Mouse (Mus musculus) adrenal gland, adult 2 months (tissue): ENCODE results near the gene Pappa. TPM values are rescaled to one million over a fixed set of nuclear protein-coding genes. Genes with fewer than 3 reads are reported as not detected.

Experiments
- DNase-seq: peaks from one replicate; pipeline ENCODE4 v3.0.0; 2021
- polyA plus RNA-seq: library from polyadenylated mRNA; depleted of rRNA; stranded (reverse); fragments of >200 nt; gene quantifications from 2 replicates; pipeline ENCODE4 v1.2.3, GENCODE M21; 2012
- total RNA-seq, 2 experiments: library from RNA; stranded (reverse); gene quantifications; 2 replicates each; pipeline ENCODE4 v1.2.3; 2021

Pappa gene
- total and polyA plus RNA-seq, 3 experiments, result 0.02 to 0.45 (median 0.37) TPM

- no peak for DNase-seq
Measured at GRCm38 (mm10) chr4:65166288-65166835, 42.4 kb downstream of the Pappa start.

GRCm38 (mm10) chr4:65174505-65174904 is 50.5 kb downstream of the Pappa start:
- DNase-seq, result peak; percentile 62

GRCm38 (mm10) chr4:65178146-65178545 is 54.2 kb downstream of the Pappa start:
- no peak for DNase-seq

GRCm38 (mm10) chr4:65187236-65187635 is 63.3 kb downstream of the Pappa start:
- DNase-seq, result no peak

- DNase-seq, result no peak
Measured at GRCm38 (mm10) chr4:65187716-65188115, 63.7 kb downstream of the Pappa start.

- no peak for DNase-seq
Measured at GRCm38 (mm10) chr4:65188921-65189485, 65.0 kb downstream of the Pappa start.

- no peak for DNase-seq
Measured at GRCm38 (mm10) chr4:65192810-65193209, 68.8 kb downstream of the Pappa start.

- no peak for DNase-seq
Measured at GRCm38 (mm10) chr4:65195971-65196370, 72.0 kb downstream of the Pappa start.

GRCm38 (mm10) chr4:65203666-65204065 is 79.7 kb downstream of the Pappa start:
- DNase-seq, result no peak

GRCm38 (mm10) chr4:65205446-65205845 is 81.5 kb downstream of the Pappa start:
- DNase-seq, result no peak

- no peak for DNase-seq
Measured at GRCm38 (mm10) chr4:65209369-65210015, 85.5 kb downstream of the Pappa start.

GRCm38 (mm10) chr4:65216682-65217081 is 92.7 kb downstream of the Pappa start:
- DNase-seq, result no peak

- no peak for DNase-seq
Measured at GRCm38 (mm10) chr4:65217651-65218364, 93.8 kb downstream of the Pappa start.

- no peak for DNase-seq
Measured at GRCm38 (mm10) chr4:65223901-65224300, 99.9 kb downstream of the Pappa start.

- DNase-seq, result no peak
Measured at GRCm38 (mm10) chr4:65238540-65238998, 114.6 kb downstream of the Pappa start.

GRCm38 (mm10) chr4:65242434-65242931 is 118.5 kb downstream of the Pappa start:
- peak; percentile 60 for DNase-seq

GRCm38 (mm10) chr4:65243245-65243644 is 119.3 kb downstream of the Pappa start:
- no peak for DNase-seq

- DNase-seq, result no peak
Measured at GRCm38 (mm10) chr4:65245015-65245414, 121.0 kb downstream of the Pappa start.

GRCm38 (mm10) chr4:65245440-65245839 is 121.5 kb downstream of the Pappa start:
- DNase-seq, result no peak

- DNase-seq, result no peak
Measured at GRCm38 (mm10) chr4:65252193-65252592, 128.2 kb downstream of the Pappa start.

- DNase-seq, result peak; percentile 19
Measured at GRCm38 (mm10) chr4:65254073-65254472, 130.1 kb downstream of the Pappa start.

GRCm38 (mm10) chr4:65267066-65267465 is 143.1 kb downstream of the Pappa start:
- no peak for DNase-seq

- DNase-seq, result no peak
Measured at GRCm38 (mm10) chr4:65269996-65270395, 146.0 kb downstream of the Pappa start.
